20 mouse cellular contexts compared by ENCODE assay signal in genomic region chr5:116950280-116950881, GRCm38 (mm10).
"Had no signal": no experiment of that assay in that cellular context is flagged by ENCODE, and none has a peak within 500 bp of the region (broad histone marks: within the 10 kb centered on the region; RNA-seq: fewer than 3 reads in every experiment).

No protein-coding gene starts in this region.

- H3K27ac ChIP-seq: limb, embryonic 12.5 days; limb, embryonic 15.5 days; liver, embryonic 14.5 days; lung, embryonic 15.5 days; stomach, embryonic 15.5 days had no signal

- H3K4me2 ChIP-seq: limb, embryonic 12.5 days; limb, embryonic 15.5 days; liver, embryonic 11.5 days; lung, embryonic 15.5 days; midbrain, embryonic 11.5 days; stomach, embryonic 15.5 days had no signal

- H3K4me1 ChIP-seq: limb, embryonic 12.5 days; limb, embryonic 15.5 days; lung, embryonic 15.5 days; stomach, embryonic 15.5 days had no signal

- ATAC-seq: liver, postnatal 0 days had no signal

- H3K9me3 ChIP-seq: limb, embryonic 12.5 days; limb, embryonic 15.5 days; lung, embryonic 15.5 days; stomach, embryonic 15.5 days had no signal

- H3K9ac ChIP-seq: limb, embryonic 12.5 days; limb, embryonic 15.5 days; liver, embryonic 14.5 days; liver, postnatal 0 days; lung, embryonic 15.5 days; stomach, embryonic 15.5 days had no signal

- H3K36me3 ChIP-seq: limb, embryonic 12.5 days; limb, embryonic 15.5 days; lung, embryonic 15.5 days; stomach, embryonic 15.5 days had no signal

- H3K4me3 ChIP-seq: limb, embryonic 12.5 days; limb, embryonic 15.5 days; lung, embryonic 15.5 days; stomach, embryonic 15.5 days had no signal

- H3K27me3 ChIP-seq: limb, embryonic 12.5 days; limb, embryonic 15.5 days; lung, embryonic 15.5 days; stomach, embryonic 15.5 days had no signal

- DNase-seq: kidney, adult 18-20 months; kidney, postnatal 10 days; kidney, postnatal 36 days; left cerebral cortex, postnatal 4 days; liver, postnatal 0 days; lung, postnatal 14 days; lung, postnatal 4 days; midbrain, embryonic 14.5 days; right cerebral cortex, adult 18-20 months; right cerebral cortex, postnatal 14 days; right cerebral cortex, postnatal 4 days; thymus, adult 2 months; thymus, postnatal 14 days had no signal
